Mouse (Mus musculus): ENCODE measurements around the gene Scgb1b27. TPM values are rescaled to one million over a fixed set of nuclear protein-coding genes. Genes with fewer than 3 reads are reported as not detected.
A peak's percentile ranks its signal among the peaks of the same experiment; 100 is the strongest.
"Not testable (repeated sequence)": the region's sequence is repeated elsewhere in the genome, so short reads cannot be mapped to it uniquely, and the experiment has no call there.

Gene Scgb1b27
- total RNA-seq (2021) (not detected), polyA plus RNA-seq (2012; rRNA removed) (not detected in 2 replicates)
- long read RNA-seq, result 0 reads

GRCm38 (mm10) chr7:34021183-34021582, at the start of gene Scgb1b27:
Scgb1b27 (plus strand) TSS chr7:34021483.
- H3K79me2 ChIP-seq (replicated peaks; ENCODE audit: control insufficient read depth, insufficient read depth, low read length); H3K9ac ChIP-seq (ENCODE audit: low read depth, low read length); DNase-seq; H3K4me3 ChIP-seq; intact Hi-C loops (cut with DNase I); H3K4me1 ChIP-seq (ENCODE audit: control insufficient read depth, insufficient read depth, low read length); H3K27me3 ChIP-seq (ENCODE audit: control insufficient read depth, insufficient read depth, low read length); H3K36me3 ChIP-seq (ENCODE audit: control insufficient read depth, insufficient read depth, low read length); H3K27ac ChIP-seq: not testable (repeated sequence)
- 83% methylated on average over 1 of the region's 1 CpGs for whole genome bisulfite sequencing

DNA sequence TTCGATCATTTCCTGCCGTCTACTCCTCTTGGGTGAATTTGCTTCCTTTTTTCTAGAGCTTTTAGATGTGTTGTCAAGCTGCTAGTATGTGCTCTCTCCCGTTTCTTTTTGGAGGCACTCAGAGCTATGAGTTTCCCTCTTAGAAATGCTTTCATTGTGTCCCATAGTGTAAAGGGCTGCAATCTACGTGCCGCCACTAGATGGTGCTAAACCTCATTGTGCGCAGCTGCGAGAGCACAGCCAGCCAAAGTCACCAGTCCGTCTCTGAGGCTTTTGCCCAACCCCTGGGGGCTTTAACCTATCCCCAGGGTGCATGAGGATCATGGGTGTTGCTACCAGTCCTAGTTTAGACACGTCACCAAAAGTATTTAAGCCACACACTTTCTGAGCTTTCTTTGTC, 39.0 kb upstream of the Scgb1b27 start:
- not testable (repeated sequence) for H3K79me2 ChIP-seq (replicated peaks; ENCODE audit: control insufficient read depth, insufficient read depth, low read length); H3K27me3 ChIP-seq (ENCODE audit: control insufficient read depth, insufficient read depth, low read length); H3K9ac ChIP-seq (ENCODE audit: low read depth, low read length); H3K27ac ChIP-seq; H3K36me3 ChIP-seq (ENCODE audit: control insufficient read depth, insufficient read depth, low read length); H3K4me3 ChIP-seq; H3K4me1 ChIP-seq (ENCODE audit: control insufficient read depth, insufficient read depth, low read length)
- peak; percentile 62 for TF ChIP-seq CTCF (IDR thresholded peaks at IDR 0.05)
- 17% methylated on average over 8 of the region's 9 CpGs for WGBS
- intact Hi-C loops (cut with DNase I), result loop anchor here (5.0 kb wide), 1 partner anchor 140 kb away; no protein-coding TSS in a partner anchor
- peak; percentile 9 to 58 for DNase-seq

DNA sequence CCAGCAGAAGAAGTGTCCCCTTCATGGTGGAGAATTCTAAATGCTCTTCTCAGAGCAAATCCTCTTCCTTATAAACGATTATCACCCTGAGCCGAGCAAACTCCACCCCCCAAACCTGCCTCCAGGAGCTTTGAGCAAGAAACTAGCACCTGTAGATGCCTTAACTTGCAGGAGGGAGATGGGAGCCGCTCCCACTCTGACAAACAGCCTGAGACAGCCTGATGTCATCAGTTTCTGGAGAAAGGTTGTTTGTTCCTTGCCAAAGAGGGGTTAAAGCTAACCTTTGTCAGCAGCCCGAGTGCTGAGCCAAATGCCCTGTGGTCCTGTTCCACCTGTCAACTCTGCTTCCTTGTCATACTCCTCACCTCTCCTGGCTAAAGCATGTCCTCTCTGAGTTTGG, 7.4 kb upstream of the Scgb1b27 start, which contains the start of gene Scgb2b27:
Gene Scgb2b27 (minus strand): TSS at position 101 of the 400 bp plus-strand sequence.
- no peak for TF ChIP-seq POLR2A (IDR thresholded peaks at IDR 0.05; ENCODE audit: insufficient read depth, low read depth, low read length)
- TF ChIP-seq CTCF (IDR thresholded peaks at IDR 0.05), result no peak
- TF ChIP-seq EP300 (IDR thresholded peaks at IDR 0.05; ENCODE audit: insufficient read depth, low read depth, low read length), result no peak
- Histone ChIP-seq H3K36me3 (ENCODE audit: control insufficient read depth, insufficient read depth, low read length) (no peaks in the 10 kb centered on the region), H3K79me2 (replicated peaks; ENCODE audit: control insufficient read depth, insufficient read depth, low read length) (no peaks in the 10 kb centered on the region), H3K4me3 (no peak within 1 kb of the TSS), H3K27me3 (ENCODE audit: control insufficient read depth, insufficient read depth, low read length) (no peaks in the 10 kb centered on the region), H3K9ac (ENCODE audit: low read depth, low read length) (no peak within 1 kb of the TSS), H3K27ac (no peak within 1 kb of the TSS), H3K4me1 (ENCODE audit: control insufficient read depth, insufficient read depth, low read length) (no peaks in the 10 kb centered on the region)
- intact Hi-C loops (cut with DNase I), result no loop called here
- 47% methylated on average over 4 of the region's 4 CpGs for WGBS
- DNase-seq, result no peak

DNA sequence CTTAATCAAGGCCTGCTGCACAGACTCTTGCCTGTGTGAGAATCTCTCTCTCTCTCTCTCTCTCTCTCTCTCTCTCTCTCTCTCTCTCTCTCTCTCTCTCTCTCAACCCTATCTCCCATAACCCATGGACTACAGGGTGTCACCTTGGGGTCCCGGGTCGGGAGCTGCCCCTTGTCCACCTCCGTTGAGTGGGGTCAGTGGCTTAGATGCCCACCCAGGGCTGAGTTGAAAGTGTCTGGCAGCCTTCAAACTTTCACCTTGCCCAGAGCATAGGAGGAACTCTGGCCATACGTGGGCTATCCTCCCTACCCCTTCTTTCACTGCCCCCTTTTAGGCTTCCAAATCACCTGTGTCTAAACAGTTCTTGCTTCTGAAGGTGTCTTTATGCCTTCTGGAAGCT, 4.4 kb downstream of the Scgb1b27 start:
- no peaks in the 10 kb centered on the region for H3K27me3 ChIP-seq (ENCODE audit: control insufficient read depth, insufficient read depth, low read length)
- no peak overlapping the region for H3K27ac ChIP-seq
- no peaks in the 10 kb centered on the region for H3K36me3 ChIP-seq (ENCODE audit: control insufficient read depth, insufficient read depth, low read length)
- no peak overlapping the region for H3K4me3 ChIP-seq
- no peaks in the 10 kb centered on the region for H3K4me1 ChIP-seq (ENCODE audit: control insufficient read depth, insufficient read depth, low read length)
- 75% methylated on average over 4 of the region's 4 CpGs for WGBS
- no peaks in the 10 kb centered on the region for H3K79me2 ChIP-seq (replicated peaks; ENCODE audit: control insufficient read depth, insufficient read depth, low read length)
- DNase-seq, result no peak
- TF ChIP-seq EP300 (IDR thresholded peaks at IDR 0.05; ENCODE audit: insufficient read depth, low read depth, low read length), result no peak
- TF ChIP-seq CTCF (IDR thresholded peaks at IDR 0.05), result no peak
- no peak for TF ChIP-seq POLR2A (IDR thresholded peaks at IDR 0.05; ENCODE audit: insufficient read depth, low read depth, low read length)
- intact Hi-C loops (cut with DNase I), result no loop called here
- H3K9ac ChIP-seq (ENCODE audit: low read depth, low read length), result no peak overlapping the region

GRCm38 (mm10) chr7:34027202-34027601, 5.9 kb downstream of the Scgb1b27 start:
- H3K4me3 ChIP-seq; DNase-seq; H3K4me1 ChIP-seq (ENCODE audit: control insufficient read depth, insufficient read depth, low read length); H3K36me3 ChIP-seq (ENCODE audit: control insufficient read depth, insufficient read depth, low read length); intact Hi-C loops (cut with DNase I); H3K27ac ChIP-seq; H3K9ac ChIP-seq (ENCODE audit: low read depth, low read length); H3K79me2 ChIP-seq (replicated peaks; ENCODE audit: control insufficient read depth, insufficient read depth, low read length); H3K27me3 ChIP-seq (ENCODE audit: control insufficient read depth, insufficient read depth, low read length): not testable (repeated sequence)
- 74% methylated on average over 9 of the region's 9 CpGs for WGBS

GRCm38 (mm10) chr7:34030026-34030425, 8.7 kb downstream of the Scgb1b27 start:
- TF ChIP-seq EP300 (IDR thresholded peaks at IDR 0.05; ENCODE audit: insufficient read depth, low read depth, low read length), result no peak
- TF ChIP-seq POLR2A (IDR thresholded peaks at IDR 0.05; ENCODE audit: insufficient read depth, low read depth, low read length), result no peak
- TF ChIP-seq CTCF (IDR thresholded peaks at IDR 0.05), result no peak
- intact Hi-C loops (cut with DNase I), result no loop called here
- no peak overlapping the region for H3K9ac ChIP-seq (ENCODE audit: low read depth, low read length)
- no peaks in the 10 kb centered on the region for H3K4me1 ChIP-seq (ENCODE audit: control insufficient read depth, insufficient read depth, low read length)
- DNase-seq, result no peak
- no peak overlapping the region for H3K27ac ChIP-seq
- H3K79me2 ChIP-seq (replicated peaks; ENCODE audit: control insufficient read depth, insufficient read depth, low read length), result no peaks in the 10 kb centered on the region
- no peaks in the 10 kb centered on the region for H3K27me3 ChIP-seq (ENCODE audit: control insufficient read depth, insufficient read depth, low read length)
- WGBS, result 87% methylated on average over 11 of the region's 11 CpGs
- H3K4me3 ChIP-seq, result no peak overlapping the region
- no peaks in the 10 kb centered on the region for H3K36me3 ChIP-seq (ENCODE audit: control insufficient read depth, insufficient read depth, low read length)

DNA sequence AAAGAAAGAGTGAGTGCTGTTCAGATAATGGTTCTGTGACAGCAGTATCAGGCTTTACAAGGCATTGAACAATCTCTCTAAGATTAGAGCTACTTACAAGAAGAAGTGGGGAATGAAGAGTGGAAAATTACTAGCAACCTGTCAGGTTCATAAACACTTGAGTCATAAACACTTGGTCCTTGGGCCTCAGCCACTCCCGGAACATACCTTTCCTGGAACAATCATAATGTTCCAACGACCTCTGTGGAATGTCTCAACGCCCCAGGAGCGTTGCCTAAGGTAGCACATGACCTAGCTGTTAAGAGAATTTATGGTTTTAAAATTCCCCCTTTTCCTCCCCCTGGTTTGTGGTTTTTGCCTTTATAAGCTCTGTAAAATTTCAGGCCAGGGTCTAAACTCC, 13.3 kb downstream of the Scgb1b27 start:
- WGBS, result 72% methylated on average over 4 of the region's 4 CpGs
- DNase-seq; intact Hi-C loops (cut with DNase I): not testable (repeated sequence)

DNA sequence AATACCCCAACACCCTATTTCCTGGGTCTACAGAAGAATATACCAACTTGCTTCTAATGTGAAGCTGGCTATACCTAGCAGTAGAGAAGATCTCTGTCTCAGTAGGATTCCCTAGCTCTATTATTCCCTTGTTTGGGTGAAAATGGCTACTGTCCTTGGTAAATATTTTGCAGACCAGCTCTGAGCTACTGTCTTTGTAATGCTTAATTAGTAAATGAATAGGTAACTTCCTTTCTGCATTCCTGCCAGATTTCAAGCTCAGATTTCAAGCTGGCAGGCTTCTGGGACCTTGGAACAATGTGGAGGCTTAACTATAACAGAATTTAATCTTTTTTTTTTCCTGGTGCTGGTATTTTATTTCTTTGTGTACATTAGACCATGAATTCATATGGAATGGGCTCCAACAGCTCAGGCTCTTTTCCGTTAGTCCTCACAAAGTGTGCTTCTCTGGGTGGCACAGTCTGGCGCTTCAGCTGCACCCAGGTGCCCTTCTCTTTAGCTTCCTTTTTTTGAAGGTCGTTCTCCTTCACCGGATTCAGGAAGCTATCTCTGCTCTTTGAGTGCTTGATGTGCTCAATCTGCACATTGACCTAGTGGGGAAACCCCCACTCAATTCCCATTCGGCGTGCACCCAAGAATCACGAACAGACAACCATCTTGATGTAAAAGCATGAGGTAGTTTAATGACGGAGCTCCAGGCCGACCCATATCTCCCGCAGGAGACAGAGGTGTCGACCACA, 15.0 kb downstream of the Scgb1b27 start:
- WGBS, result 84% methylated on average over 11 of the region's 11 CpGs

More for the DNA sequence above, 13.3 kb downstream of the Scgb1b27 start:
- H3K36me3 ChIP-seq (ENCODE audit: control insufficient read depth, insufficient read depth, low read length); H3K27me3 ChIP-seq (ENCODE audit: control insufficient read depth, insufficient read depth, low read length); H3K27ac ChIP-seq; H3K9ac ChIP-seq (ENCODE audit: low read depth, low read length); H3K4me3 ChIP-seq; H3K79me2 ChIP-seq (replicated peaks; ENCODE audit: control insufficient read depth, insufficient read depth, low read length); H3K4me1 ChIP-seq (ENCODE audit: control insufficient read depth, insufficient read depth, low read length): not testable (repeated sequence)

DNA sequence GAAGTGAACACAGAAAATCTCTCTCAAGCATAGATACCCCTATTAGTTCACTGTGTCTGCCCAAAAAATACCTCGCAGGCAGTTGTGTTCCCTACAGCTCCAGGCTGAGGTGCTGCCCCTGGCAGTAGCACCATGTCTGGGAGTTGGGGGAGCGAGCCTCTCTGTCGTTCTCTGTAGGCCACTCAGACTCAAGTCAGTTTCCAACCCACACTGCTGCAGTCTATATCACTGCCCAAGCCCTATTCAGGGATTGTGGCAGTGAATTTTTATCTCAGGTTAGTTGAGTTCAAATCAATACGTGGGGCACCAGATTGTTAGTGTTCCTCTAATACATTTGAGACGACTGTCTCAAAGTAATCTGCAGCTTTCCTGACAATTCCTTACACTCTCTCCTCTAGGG, 46.8 kb downstream of the Scgb1b27 start:
- H3K4me3 ChIP-seq; H3K36me3 ChIP-seq (ENCODE audit: control insufficient read depth, insufficient read depth, low read length); DNase-seq; H3K79me2 ChIP-seq (replicated peaks; ENCODE audit: control insufficient read depth, insufficient read depth, low read length); H3K27me3 ChIP-seq (ENCODE audit: control insufficient read depth, insufficient read depth, low read length); H3K9ac ChIP-seq (ENCODE audit: low read depth, low read length); H3K27ac ChIP-seq; intact Hi-C loops (cut with DNase I); H3K4me1 ChIP-seq (ENCODE audit: control insufficient read depth, insufficient read depth, low read length): not testable (repeated sequence)
- WGBS, result 62% methylated on average over 5 of the region's 5 CpGs

More for the DNA sequence above, 15.0 kb downstream of the Scgb1b27 start:
- H3K36me3 ChIP-seq (ENCODE audit: control insufficient read depth, insufficient read depth, low read length); H3K79me2 ChIP-seq (replicated peaks; ENCODE audit: control insufficient read depth, insufficient read depth, low read length); H3K4me3 ChIP-seq; DNase-seq; H3K27me3 ChIP-seq (ENCODE audit: control insufficient read depth, insufficient read depth, low read length); H3K27ac ChIP-seq; H3K4me1 ChIP-seq (ENCODE audit: control insufficient read depth, insufficient read depth, low read length); H3K9ac ChIP-seq (ENCODE audit: low read depth, low read length); intact Hi-C loops (cut with DNase I): not testable (repeated sequence)
